Mouse (Mus musculus) 416B (cell line): ENCODE data around the gene Bola1.

Experiments
- DNase-seq: peaks from one replicate; pipeline ENCODE4 v3.0.0; 2011; ENCODE audit warnings: low read depth

The Bola1 gene

GRCm38 (mm10) chr3:96226695-96227648, 7.5 kb upstream of the Bola1 start:
- DNase-seq = peak; percentile 89

GRCm38 (mm10) chr3:96225421-96225820, 5.9 kb upstream of the Bola1 start:
- no peak for DNase-seq

- DNase-seq = no peak
These were observed 3.3 kb upstream of the Bola1 start for GRCm38 (mm10) chr3:96222774-96223173.

GRCm38 (mm10) chr3:96221640-96222038, 2.1 kb upstream of the Bola1 start:
- DNase-seq = no peak

- peak; percentile 100 for DNase-seq
These were observed 1.5 kb upstream of the Bola1 start, which contains the start of the genes Hist2h2ac and Hist2h2be for GRCm38 (mm10) chr3:96220765-96221639. Hist2h2ac (minus strand) TSS chr3:96220880. Hist2h2be (plus strand) TSS chr3:96221119.

- peak; percentile 87 for DNase-seq
These were observed 739 bp upstream of the Bola1 start for GRCm38 (mm10) chr3:96220131-96220764.

- peak; percentile 83 for DNase-seq
These were observed 293 bp downstream of the Bola1 start for GRCm38 (mm10) chr3:96219191-96219641.

- no peak for DNase-seq
These were observed 10.3 kb downstream of the Bola1 start for GRCm38 (mm10) chr3:96209242-96209641.

- DNase-seq = peak; percentile 32
These were observed 11.7 kb downstream of the Bola1 start for GRCm38 (mm10) chr3:96207819-96208218.

GRCm38 (mm10) chr3:96199731-96200130, 19.8 kb downstream of the Bola1 start:
- peak; percentile 18 for DNase-seq

- peak; percentile 33 for DNase-seq
These were observed 20.8 kb downstream of the Bola1 start for GRCm38 (mm10) chr3:96198601-96199251.

GRCm38 (mm10) chr3:96198181-96198580, 21.3 kb downstream of the Bola1 start:
- DNase-seq = peak; percentile 92

- DNase-seq = peak; percentile 95
These were observed 22.3 kb downstream of the Bola1 start for GRCm38 (mm10) chr3:96197129-96197749.

- no peak for DNase-seq
These were observed 22.9 kb downstream of the Bola1 start for GRCm38 (mm10) chr3:96196437-96197128.

GRCm38 (mm10) chr3:96195616-96196313, 23.7 kb downstream of the Bola1 start:
- no peak for DNase-seq

- no peak for DNase-seq
These were observed 24.5 kb downstream of the Bola1 start for GRCm38 (mm10) chr3:96194966-96195365.

GRCm38 (mm10) chr3:96192977-96193376, 26.5 kb downstream of the Bola1 start:
- DNase-seq = no peak

GRCm38 (mm10) chr3:96182382-96182776, 37.1 kb downstream of the Bola1 start:
- DNase-seq = no peak

- no peak for DNase-seq
These were observed 37.8 kb downstream of the Bola1 start for GRCm38 (mm10) chr3:96181510-96182381.
